Mouse (Mus musculus) spleen, postnatal 36 days (tissue): ENCODE measurements around the gene Gucy2c.

Source experiments
- DNase-seq, 2 experiments: peaks; one replicate each; pipeline ENCODE4 v3.0.0; 2022; ENCODE audit warnings: low spot score in 2 of 2, mixed read lengths in 1 of 2

The Gucy2c gene

DNA sequence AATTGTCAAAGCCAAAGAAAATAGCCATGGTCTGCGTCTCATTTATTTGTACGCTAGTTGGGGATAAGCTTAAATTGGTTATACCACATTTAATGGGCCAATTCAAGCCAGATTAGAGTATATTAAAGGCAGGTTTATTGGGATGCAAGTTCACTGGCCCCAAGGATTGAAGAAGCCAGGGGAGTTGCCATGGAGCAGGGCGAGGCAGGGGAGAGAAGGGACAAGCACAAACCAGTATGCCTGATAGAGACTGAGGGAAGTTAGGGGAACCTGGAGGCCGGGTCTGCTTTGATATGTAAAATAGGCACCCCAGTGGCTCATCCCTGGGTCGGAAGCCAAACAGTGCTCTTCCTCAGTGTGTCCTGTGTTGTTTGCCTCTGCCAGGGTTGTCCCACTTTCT lies 112.3 kb downstream of the Gucy2c start:
- DNase-seq, result no peak

DNA sequence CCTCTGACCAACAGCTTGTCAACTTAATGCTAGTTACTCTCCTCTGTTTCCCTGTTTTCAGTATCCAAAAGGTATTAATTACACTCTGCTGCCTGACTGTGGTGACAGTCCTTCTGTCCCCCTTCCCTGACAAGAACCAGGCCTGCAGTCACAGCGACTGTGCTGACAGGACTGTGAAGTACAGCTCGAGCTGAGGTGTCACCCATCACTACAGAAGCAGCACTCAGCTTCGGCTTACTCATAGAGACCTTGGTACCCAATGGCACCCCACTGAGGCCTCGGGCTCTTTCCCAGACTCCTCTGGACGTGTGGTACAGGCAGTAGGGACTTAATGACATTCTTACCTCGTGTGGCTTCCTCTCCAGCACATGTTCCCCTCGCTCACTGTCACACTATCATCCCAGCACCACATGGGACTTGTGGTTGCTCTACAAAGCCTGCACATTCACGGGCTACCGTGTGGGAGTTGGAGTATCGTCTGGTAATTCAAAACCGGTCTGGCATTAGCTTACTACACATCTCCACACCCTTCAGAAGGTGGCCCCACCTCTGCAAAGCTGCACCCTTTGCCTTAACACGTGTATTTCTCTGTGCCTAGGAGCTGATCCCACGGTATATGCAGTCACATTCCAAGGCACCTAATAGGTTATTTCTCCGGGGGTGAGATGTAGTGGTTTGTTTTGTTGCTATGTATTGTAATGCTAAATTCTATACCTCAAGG lies 113.1 kb downstream of the Gucy2c start:
- no peak for DNase-seq

DNA sequence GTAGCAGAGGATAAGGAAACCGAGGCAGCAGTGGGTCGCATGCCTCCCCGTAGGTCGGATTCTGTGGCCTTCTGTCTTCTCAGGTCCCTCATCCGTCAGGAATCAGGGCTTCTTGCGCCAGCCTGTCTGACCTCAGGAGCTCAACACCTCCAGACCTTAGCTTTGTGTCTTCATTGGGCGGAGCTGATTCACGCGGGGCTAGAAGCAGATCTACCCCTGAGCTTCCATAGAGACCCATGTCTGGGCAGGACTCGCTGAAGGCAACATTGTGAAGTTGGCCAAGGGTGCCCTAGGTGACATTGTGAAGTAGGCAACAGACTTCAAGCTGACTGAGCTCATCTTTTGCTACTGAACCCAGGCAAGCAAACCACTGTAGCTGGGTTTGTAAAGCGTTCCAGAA lies 119.5 kb downstream of the Gucy2c start:
- DNase-seq, result no peak

DNA sequence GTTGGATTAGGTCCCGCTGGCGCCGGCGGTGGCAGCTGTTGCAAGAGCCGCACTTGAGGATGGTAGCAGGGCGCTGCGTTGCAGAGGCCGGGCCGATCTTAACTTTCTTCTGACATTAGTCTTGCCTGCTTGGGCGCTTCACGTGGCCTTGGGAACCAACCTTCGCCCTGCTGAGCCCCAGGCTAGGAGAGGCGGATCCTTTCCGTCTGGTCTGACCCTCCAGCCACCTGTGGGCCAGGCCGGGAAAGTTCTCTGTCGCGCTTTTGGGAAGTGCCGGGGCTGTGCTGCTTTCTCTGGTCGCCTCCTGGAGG lies 119.9 kb downstream of the Gucy2c start, which contains the start of gene Plbd1:
Gene Plbd1, minus strand, starts transcription at position 223 of the 311 bp plus-strand sequence.
- peak in 1 of 2 experiments; percentile 37 for DNase-seq

DNA sequence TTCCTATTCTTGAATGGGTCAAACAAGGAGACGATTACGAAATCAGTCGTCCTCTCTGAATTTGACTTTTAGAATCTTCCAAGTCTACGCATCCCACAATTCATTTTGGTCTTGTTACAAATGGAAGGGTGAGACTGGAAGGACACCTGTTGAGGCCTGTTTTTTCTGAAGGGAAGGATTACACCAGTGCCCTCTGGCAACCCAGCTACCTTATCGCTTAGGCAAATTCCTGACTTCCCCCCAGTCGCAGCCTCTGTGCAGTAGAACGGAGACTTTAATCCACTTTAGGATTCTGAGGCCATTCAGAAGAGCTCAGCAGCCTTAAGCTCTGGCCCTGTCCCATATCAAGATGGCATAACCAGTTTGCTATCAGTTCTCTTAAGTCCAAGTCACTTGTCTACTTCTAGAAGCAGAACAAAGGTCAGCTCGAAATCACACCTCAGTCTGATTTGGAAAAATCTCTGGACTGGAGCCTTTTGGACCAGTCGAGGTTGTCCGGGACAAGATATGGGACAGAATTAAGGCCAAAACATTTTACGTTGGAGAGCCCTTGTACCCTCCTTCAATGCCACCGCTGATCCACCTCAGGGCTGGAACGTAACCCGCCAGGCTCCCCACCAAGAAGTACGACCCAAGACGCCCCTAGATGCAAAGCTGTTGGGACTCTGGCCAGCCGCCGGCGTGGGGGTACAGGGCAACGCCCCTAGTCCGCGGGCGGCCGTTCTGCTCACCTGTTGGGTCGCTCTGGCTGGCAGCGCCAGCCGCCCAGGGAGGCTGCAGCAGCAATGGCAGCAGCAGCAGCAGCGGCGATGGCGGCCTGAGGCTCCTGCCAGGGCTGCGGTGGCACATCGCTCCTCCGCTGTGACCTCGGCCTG lies 120.5 kb downstream of the Gucy2c start:
- no peak for DNase-seq

DNA sequence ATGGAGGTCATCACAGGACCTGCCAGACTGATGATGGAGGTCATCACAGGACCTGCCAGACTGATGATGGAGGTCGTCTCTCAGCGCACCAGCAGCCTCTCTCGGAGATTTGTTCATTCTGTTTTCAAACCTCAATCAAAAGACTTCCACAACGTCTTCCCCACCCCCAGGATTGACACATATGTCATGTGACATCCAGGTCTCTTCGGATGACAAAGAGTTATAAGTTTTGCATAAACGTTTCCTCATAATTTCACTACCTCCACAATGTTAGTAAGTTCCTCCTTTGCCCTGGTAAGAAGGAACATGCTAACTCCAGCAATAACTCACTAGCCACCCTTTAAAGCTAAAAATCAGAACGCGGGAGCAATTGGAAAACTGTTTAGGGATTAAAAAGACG lies 122.3 kb downstream of the Gucy2c start:
- DNase-seq, result peak; percentile 57 to 77

DNA sequence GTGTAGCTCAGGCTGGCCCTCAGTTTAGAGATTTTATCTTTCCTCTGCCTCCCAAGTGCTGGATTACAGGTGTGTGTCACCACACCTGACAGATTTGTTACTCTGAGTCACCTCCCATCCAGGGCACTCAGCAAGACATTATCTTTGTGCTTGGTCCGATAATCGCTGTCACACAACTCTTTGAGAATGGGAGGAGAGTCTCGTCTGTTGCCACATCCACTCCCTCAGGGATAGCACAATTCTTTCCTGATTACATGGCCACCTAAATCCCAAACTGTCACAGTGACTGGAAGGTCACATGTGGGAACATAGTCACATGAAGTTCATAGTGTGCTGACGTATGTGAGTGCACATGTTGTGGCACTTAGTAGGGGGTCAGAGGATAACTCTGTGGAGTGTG lies 123.3 kb downstream of the Gucy2c start:
- DNase-seq, result no peak

DNA sequence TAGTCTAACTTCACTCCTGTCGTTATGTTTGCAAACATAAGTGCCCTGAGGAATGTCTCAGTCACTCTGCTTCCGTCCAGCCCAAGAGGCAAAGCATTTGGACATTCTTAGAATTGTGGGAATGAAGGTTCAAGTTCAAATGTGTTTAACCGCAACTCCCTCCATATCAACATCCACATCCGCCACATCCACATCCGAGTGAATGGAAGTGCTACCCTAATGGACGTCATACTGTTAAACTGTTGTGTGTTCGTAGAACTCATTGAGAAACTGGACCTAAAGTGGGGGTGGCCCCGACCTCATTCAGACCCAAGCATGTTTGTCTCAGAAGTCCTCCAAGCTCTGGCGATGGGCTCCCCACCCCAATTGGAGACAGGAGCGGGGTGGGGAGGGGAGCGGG lies 125.8 kb downstream of the Gucy2c start:
- DNase-seq, result no peak

DNA sequence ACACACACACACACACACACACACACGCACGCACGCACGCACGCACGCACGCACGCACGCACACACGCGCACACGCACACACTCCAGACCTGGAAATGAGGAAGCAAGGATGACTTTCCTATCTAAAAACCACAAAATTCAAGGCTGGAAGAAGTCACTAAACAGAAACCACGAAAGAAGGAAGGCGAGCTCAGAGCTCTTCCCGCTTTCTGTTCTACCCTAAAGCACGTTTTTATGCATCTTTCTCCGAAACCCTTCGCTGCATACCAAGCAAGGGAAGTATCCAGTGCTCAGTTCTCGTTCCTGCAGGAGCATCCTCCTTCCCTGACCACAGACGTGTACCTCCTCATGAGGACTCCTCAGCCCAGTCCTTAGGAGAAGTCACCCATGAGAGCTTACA lies 127.1 kb downstream of the Gucy2c start:
- no peak for DNase-seq

DNA sequence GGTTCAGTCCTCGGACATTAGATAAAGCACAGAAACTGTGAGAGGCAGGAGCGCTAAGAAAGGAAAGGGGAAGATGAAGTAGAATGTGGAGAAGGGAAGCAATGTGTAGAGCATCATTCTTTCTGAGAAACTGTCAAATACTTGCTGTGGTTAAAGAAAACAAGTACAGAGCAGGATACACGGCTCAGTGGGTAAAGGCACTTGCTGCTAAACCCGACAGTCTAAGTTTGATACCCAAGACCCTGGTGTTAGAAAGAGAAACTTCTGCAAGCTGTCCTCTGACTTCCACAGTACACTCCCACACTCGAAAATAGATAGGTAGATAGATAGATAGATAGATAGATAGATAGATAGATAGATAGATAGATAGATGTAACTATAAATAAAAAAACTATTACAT lies 128.2 kb downstream of the Gucy2c start:
- DNase-seq, result peak; percentile 70 to 72

DNA sequence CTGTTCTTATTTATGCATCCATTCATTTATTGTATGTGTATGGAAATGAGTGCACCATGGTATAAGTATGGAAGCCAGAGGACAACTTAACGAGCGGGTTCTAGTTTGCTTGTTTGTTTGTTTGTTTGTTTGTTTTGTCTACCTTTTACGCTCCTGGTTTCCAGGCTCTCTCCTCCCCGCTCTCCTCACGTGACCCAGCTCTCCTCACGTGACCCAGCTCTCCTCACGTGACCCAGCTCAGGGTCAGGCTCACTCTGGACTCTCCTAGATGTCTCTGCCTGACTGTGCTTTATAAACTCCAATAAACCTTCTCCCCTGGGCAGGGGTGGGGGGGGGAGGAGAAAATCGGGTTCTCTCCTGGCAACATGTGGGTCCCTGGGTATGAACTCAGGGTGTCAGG lies 130.9 kb downstream of the Gucy2c start:
- no peak for DNase-seq

DNA sequence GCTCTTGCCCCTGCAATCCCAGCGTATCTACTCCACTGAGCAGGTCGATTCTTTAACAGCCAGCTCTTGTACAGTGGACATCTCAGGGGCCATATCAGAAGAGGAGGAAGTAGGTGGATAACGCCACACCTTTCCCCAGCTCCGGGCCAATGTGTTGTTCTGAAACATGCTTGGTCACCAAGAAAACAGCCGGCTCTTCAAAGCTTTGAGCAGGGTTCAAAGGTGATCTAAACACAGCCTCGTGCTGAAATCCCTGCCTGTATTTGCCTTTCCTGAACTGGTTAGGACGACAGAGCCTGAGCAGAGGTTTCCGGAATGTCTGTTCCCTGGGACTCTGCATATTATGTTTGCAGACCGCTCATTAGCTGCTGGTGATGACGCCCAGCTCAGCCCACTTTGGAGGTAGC lies 134.1 kb downstream of the Gucy2c start:
- DNase-seq, result no peak
